Mouse (Mus musculus) frontal cortex, postnatal 14 days (tissue): Measurements from ENCODE around the gene Disp1.

ENCODE experiments used
- DNase-seq, 2 experiments: peaks; one replicate each; pipeline ENCODE4 v3.0.0; 2022; ENCODE audit warnings: low spot score in 2 of 2

Disp1 gene

GRCm38 (mm10) chr1:183086843-183087242 lies 134.5 kb downstream of the Disp1 start:
- no peak for DNase-seq

GRCm38 (mm10) chr1:183084085-183085050 lies 137.0 kb downstream of the Disp1 start:
- DNase-seq: peak in 1 of 2 experiments; percentile 27

- DNase-seq: no peak
Measured at GRCm38 (mm10) chr1:183082436-183082835, 138.9 kb downstream of the Disp1 start.

- DNase-seq: no peak
Measured at GRCm38 (mm10) chr1:183081126-183081525, 140.2 kb downstream of the Disp1 start.

- peak in 1 of 2 experiments; percentile 19 for DNase-seq
Measured at GRCm38 (mm10) chr1:183075121-183075822, 146.1 kb downstream of the Disp1 start.

GRCm38 (mm10) chr1:183072263-183073050 lies 148.9 kb downstream of the Disp1 start:
- no peak for DNase-seq

- DNase-seq: no peak
Measured at GRCm38 (mm10) chr1:183069954-183070649, 151.2 kb downstream of the Disp1 start.

GRCm38 (mm10) chr1:183067807-183068206 lies 153.5 kb downstream of the Disp1 start:
- no peak for DNase-seq

- DNase-seq: no peak
Measured at GRCm38 (mm10) chr1:183066981-183067380, 154.3 kb downstream of the Disp1 start.

- DNase-seq: no peak
Measured at GRCm38 (mm10) chr1:183060611-183061010, 160.7 kb downstream of the Disp1 start.

GRCm38 (mm10) chr1:183056289-183056655 lies 165.1 kb downstream of the Disp1 start:
- DNase-seq: no peak

- DNase-seq: no peak
Measured at GRCm38 (mm10) chr1:183055608-183056288, 165.6 kb downstream of the Disp1 start.

- no peak for DNase-seq
Measured at GRCm38 (mm10) chr1:183052663-183053062, 168.7 kb downstream of the Disp1 start.

- no peak for DNase-seq
Measured at GRCm38 (mm10) chr1:183049295-183049694, 172.0 kb downstream of the Disp1 start.

- no peak for DNase-seq
Measured at GRCm38 (mm10) chr1:183047913-183048523, 173.3 kb downstream of the Disp1 start.

- no peak for DNase-seq
Measured at GRCm38 (mm10) chr1:183047191-183047912, 174.0 kb downstream of the Disp1 start.

- DNase-seq: no peak
Measured at GRCm38 (mm10) chr1:183046081-183046480, 175.2 kb downstream of the Disp1 start.

GRCm38 (mm10) chr1:183043161-183043812 lies 178.0 kb downstream of the Disp1 start:
- DNase-seq: peak in 1 of 2 experiments; percentile 34

GRCm38 (mm10) chr1:183041703-183042102 lies 179.6 kb downstream of the Disp1 start:
- no peak for DNase-seq
